Mouse (Mus musculus): ENCODE measurements around the gene Eif4enif1. TPM values are rescaled to one million over a fixed set of nuclear protein-coding genes. Genes with fewer than 3 reads are reported as not detected.

Eif4enif1 gene
- polyA plus RNA-seq, 1 experiment from 2014 or later: 58.1 TPM

GRCm38 (mm10) chr11:3203771-3204170 is 1.6 kb downstream of the Eif4enif1 start:
- no peak for DNase-seq

GRCm38 (mm10) chr11:3205207-3205606 is 3.0 kb downstream of the Eif4enif1 start:
- ATAC-seq (ENCODE audit: insufficient read depth) (no peak), DNase-seq (no peak)
- no peaks in the 10 kb centered on the region for H3K27me3 ChIP-seq (ENCODE audit: insufficient read depth, low read length)
- no peak overlapping the region for H3K4me3 ChIP-seq (ENCODE audit: low read depth, low read length)
- H3K36me3 ChIP-seq (ENCODE audit: insufficient read depth): peaks cover 44% of the 10 kb centered on the region
- no peak overlapping the region for H3K9ac ChIP-seq
- no peaks in the 10 kb centered on the region for H3K4me1 ChIP-seq (ENCODE audit: insufficient read depth)
- H3K27ac ChIP-seq (ENCODE audit: low read depth): no peak overlapping the region
- H3K4me2 ChIP-seq: no peak overlapping the region
- no peaks in the 10 kb centered on the region for H3K9me3 ChIP-seq (ENCODE audit: low read depth, low read length)
- 85% methylated on average over 3 of the region's 3 CpGs for WGBS
- TF ChIP-seq CTCF (IDR thresholded peaks at IDR 0.05; ENCODE audit: low read depth): no peak

More at GRCm38 (mm10) chr11:3203771-3204170, 1.6 kb downstream of the Eif4enif1 start:
- H3K27me3 ChIP-seq (ENCODE audit: insufficient read depth, low read length): no peaks in the 10 kb centered on the region
- no peak overlapping the region for H3K27ac ChIP-seq (ENCODE audit: low read depth)
- no peak for TF ChIP-seq CTCF (IDR thresholded peaks at IDR 0.05; ENCODE audit: low read depth)
- WGBS: 81% methylated on average over 2 of the region's 2 CpGs
- H3K9ac ChIP-seq: no peak overlapping the region
- no peak for ATAC-seq (ENCODE audit: insufficient read depth)
- H3K4me2 ChIP-seq: peak overlapping the region; percentile 44
- H3K4me1 ChIP-seq (ENCODE audit: insufficient read depth): no peaks in the 10 kb centered on the region
- H3K36me3 ChIP-seq (ENCODE audit: insufficient read depth): peaks cover 31% of the 10 kb centered on the region
- peak overlapping the region; percentile 40; the same call in 1 of the 2 replicates for H3K4me3 ChIP-seq (ENCODE audit: low read depth, low read length)
- no peaks in the 10 kb centered on the region for H3K9me3 ChIP-seq (ENCODE audit: low read depth, low read length)

- H3K9ac ChIP-seq: no peak overlapping the region
- DNase-seq (no peak), ATAC-seq (ENCODE audit: insufficient read depth) (no peak)
- no peak overlapping the region for H3K4me3 ChIP-seq (ENCODE audit: low read depth, low read length)
- no peak overlapping the region for H3K4me2 ChIP-seq
- TF ChIP-seq CTCF (IDR thresholded peaks at IDR 0.05; ENCODE audit: low read depth): no peak
- H3K27ac ChIP-seq (ENCODE audit: low read depth): no peak overlapping the region
- H3K9me3 ChIP-seq (ENCODE audit: low read depth, low read length): no peaks in the 10 kb centered on the region
- 91% methylated on average over 3 of the region's 3 CpGs for WGBS
- H3K36me3 ChIP-seq (ENCODE audit: insufficient read depth): peaks cover 57% of the 10 kb centered on the region
- no peaks in the 10 kb centered on the region for H3K27me3 ChIP-seq (ENCODE audit: insufficient read depth, low read length)
- no peaks in the 10 kb centered on the region for H3K4me1 ChIP-seq (ENCODE audit: insufficient read depth)
These were observed 4.6 kb downstream of the Eif4enif1 start for GRCm38 (mm10) chr11:3206783-3207182.

- 84% methylated on average over 1 of the region's 1 CpGs for WGBS
- Histone ChIP-seq H3K27ac (ENCODE audit: low read depth) (no peak overlapping the region), H3K9me3 (ENCODE audit: low read depth, low read length) (no peaks in the 10 kb centered on the region), H3K4me1 (ENCODE audit: insufficient read depth) (no peaks in the 10 kb centered on the region), H3K36me3 (ENCODE audit: insufficient read depth) (peaks cover 79% of the 10 kb centered on the region), H3K4me3 (ENCODE audit: low read depth, low read length) (no peak overlapping the region), H3K9ac (no peak overlapping the region), H3K27me3 (ENCODE audit: insufficient read depth, low read length) (no peaks in the 10 kb centered on the region), H3K4me2 (no peak overlapping the region)
- TF ChIP-seq CTCF (IDR thresholded peaks at IDR 0.05; ENCODE audit: low read depth): no peak
- ATAC-seq (ENCODE audit: insufficient read depth) (no peak), DNase-seq (no peak)
These were observed 10.3 kb downstream of the Eif4enif1 start for GRCm38 (mm10) chr11:3212526-3212925.

- no peak overlapping the region for H3K27ac ChIP-seq (ENCODE audit: low read depth)
- H3K4me3 ChIP-seq (ENCODE audit: low read depth, low read length): no peak overlapping the region
- DNase-seq (no peak), ATAC-seq (ENCODE audit: insufficient read depth) (no peak)
- H3K9ac ChIP-seq: no peak overlapping the region
- no peaks in the 10 kb centered on the region for H3K27me3 ChIP-seq (ENCODE audit: insufficient read depth, low read length)
- H3K4me1 ChIP-seq (ENCODE audit: insufficient read depth): no peaks in the 10 kb centered on the region
- no peak overlapping the region for H3K4me2 ChIP-seq
- 59% methylated on average over 5 of the region's 5 CpGs for WGBS
- TF ChIP-seq CTCF (IDR thresholded peaks at IDR 0.05; ENCODE audit: low read depth): peak; percentile 31; the same call in 1 of the 2 replicates
- peaks cover 83% of the 10 kb centered on the region for H3K36me3 ChIP-seq (ENCODE audit: insufficient read depth)
- no peaks in the 10 kb centered on the region for H3K9me3 ChIP-seq (ENCODE audit: low read depth, low read length)
These were observed 20.9 kb downstream of the Eif4enif1 start for GRCm38 (mm10) chr11:3223105-3223504.

- no peak for TF ChIP-seq CTCF (IDR thresholded peaks at IDR 0.05; ENCODE audit: low read depth)
- H3K36me3 ChIP-seq (ENCODE audit: insufficient read depth): peaks cover 89% of the 10 kb centered on the region
These were observed 24.9 kb downstream of the Eif4enif1 start for GRCm38 (mm10) chr11:3227113-3227512.

GRCm38 (mm10) chr11:3232248-3232647 is 30.1 kb downstream of the Eif4enif1 start:
- Histone ChIP-seq H3K4me1 (ENCODE audit: insufficient read depth) (no peaks in the 10 kb centered on the region), H3K4me3 (ENCODE audit: low read depth, low read length) (no peak overlapping the region), H3K4me2 (no peak overlapping the region), H3K9ac (no peak overlapping the region), H3K27me3 (ENCODE audit: insufficient read depth, low read length) (no peaks in the 10 kb centered on the region), H3K9me3 (ENCODE audit: low read depth, low read length) (no peaks in the 10 kb centered on the region), H3K27ac (ENCODE audit: low read depth) (no peak overlapping the region), H3K36me3 (ENCODE audit: insufficient read depth) (peaks cover 81% of the 10 kb centered on the region)
- TF ChIP-seq CTCF (IDR thresholded peaks at IDR 0.05; ENCODE audit: low read depth): no peak
- DNase-seq (no peak), ATAC-seq (ENCODE audit: insufficient read depth) (no peak)
- 80% methylated on average over 3 of the region's 3 CpGs for WGBS

More at GRCm38 (mm10) chr11:3227113-3227512, 24.9 kb downstream of the Eif4enif1 start:
- no peaks in the 10 kb centered on the region for H3K9me3 ChIP-seq (ENCODE audit: low read depth, low read length)
- ATAC-seq (ENCODE audit: insufficient read depth) (no peak), DNase-seq (no peak)
- no peak overlapping the region for H3K9ac ChIP-seq
- 90% methylated on average over 3 of the region's 3 CpGs for WGBS
- H3K4me3 ChIP-seq (ENCODE audit: low read depth, low read length): no peak overlapping the region
- no peaks in the 10 kb centered on the region for H3K27me3 ChIP-seq (ENCODE audit: insufficient read depth, low read length)
- H3K27ac ChIP-seq (ENCODE audit: low read depth): no peak overlapping the region
- no peak overlapping the region for H3K4me2 ChIP-seq
- H3K4me1 ChIP-seq (ENCODE audit: insufficient read depth): no peaks in the 10 kb centered on the region

- no peak overlapping the region for H3K4me3 ChIP-seq (ENCODE audit: low read depth, low read length)
- 90% methylated on average over 4 of the region's 4 CpGs for WGBS
- no peaks in the 10 kb centered on the region for H3K4me1 ChIP-seq (ENCODE audit: insufficient read depth)
- TF ChIP-seq CTCF (IDR thresholded peaks at IDR 0.05; ENCODE audit: low read depth): no peak
- H3K9ac ChIP-seq: no peak overlapping the region
- no peaks in the 10 kb centered on the region for H3K9me3 ChIP-seq (ENCODE audit: low read depth, low read length)
- no peak overlapping the region for H3K4me2 ChIP-seq
- H3K36me3 ChIP-seq (ENCODE audit: insufficient read depth): peaks cover 86% of the 10 kb centered on the region
- DNase-seq (no peak), ATAC-seq (ENCODE audit: insufficient read depth) (no peak)
- no peaks in the 10 kb centered on the region for H3K27me3 ChIP-seq (ENCODE audit: insufficient read depth, low read length)
- H3K27ac ChIP-seq (ENCODE audit: low read depth): no peak overlapping the region
These were observed 31.5 kb downstream of the Eif4enif1 start for GRCm38 (mm10) chr11:3233704-3234103.

Measured in lung, embryonic 14.5 days (tissue).